Mouse (Mus musculus): ENCODE results near the gene Isy1. TPM values are rescaled to one million over a fixed set of nuclear protein-coding genes. Genes with fewer than 3 reads are reported as not detected.

Gene Isy1
- polyA plus RNA-seq, 1 experiment, result 44.4 TPM

GRCm38 (mm10) chr6:87811675-87812338 lies 26.8 kb downstream of the Isy1 start, which contains the start of gene Rab43:
TSS of gene Rab43 (minus strand) at chr6:87812164.
- Histone ChIP-seq H3ac (ENCODE audit: control insufficient read depth, insufficient read length, low read depth) (peak within 1 kb of the TSS; percentile 91), H3K79me3 (ENCODE audit: low read depth) (peaks cover 4% of the 10 kb centered on the region), H3K4me3 (ENCODE audit: insufficient read depth, poor library complexity, severe bottlenecking) (peak within 1 kb of the TSS; percentile 50), H3K36me3 (ENCODE audit: control insufficient read depth, insufficient read depth) (peaks cover 32% of the 10 kb centered on the region), H3K79me2 (ENCODE audit: control insufficient read depth, insufficient read depth) (peaks cover 22% of the 10 kb centered on the region), H3K27me3 (ENCODE audit: control insufficient read depth, insufficient read depth, insufficient read length) (no peaks in the 10 kb centered on the region)
- peak; percentile 36 for TF ChIP-seq MAX (IDR thresholded peaks at IDR 0.05)
- no peak for TF ChIP-seq CTCF (IDR thresholded peaks at IDR 0.05; ENCODE audit: control insufficient read depth, insufficient read depth, insufficient read length)
- TF ChIP-seq USF1 (IDR thresholded peaks at IDR 0.05; ENCODE audit: low read depth), result no peak
- no peak for TF ChIP-seq CEBPB (IDR thresholded peaks at IDR 0.05; ENCODE audit: low read depth)
- no peak for TF ChIP-seq FOSL1 (IDR thresholded peaks at IDR 0.05; ENCODE audit: insufficient read depth, low read length, poor library complexity, severe bottlenecking)
- no peak for TF ChIP-seq MYOG (IDR thresholded peaks at IDR 0.05; ENCODE audit: control insufficient read depth, extremely low read depth, insufficient read length)

DNA sequence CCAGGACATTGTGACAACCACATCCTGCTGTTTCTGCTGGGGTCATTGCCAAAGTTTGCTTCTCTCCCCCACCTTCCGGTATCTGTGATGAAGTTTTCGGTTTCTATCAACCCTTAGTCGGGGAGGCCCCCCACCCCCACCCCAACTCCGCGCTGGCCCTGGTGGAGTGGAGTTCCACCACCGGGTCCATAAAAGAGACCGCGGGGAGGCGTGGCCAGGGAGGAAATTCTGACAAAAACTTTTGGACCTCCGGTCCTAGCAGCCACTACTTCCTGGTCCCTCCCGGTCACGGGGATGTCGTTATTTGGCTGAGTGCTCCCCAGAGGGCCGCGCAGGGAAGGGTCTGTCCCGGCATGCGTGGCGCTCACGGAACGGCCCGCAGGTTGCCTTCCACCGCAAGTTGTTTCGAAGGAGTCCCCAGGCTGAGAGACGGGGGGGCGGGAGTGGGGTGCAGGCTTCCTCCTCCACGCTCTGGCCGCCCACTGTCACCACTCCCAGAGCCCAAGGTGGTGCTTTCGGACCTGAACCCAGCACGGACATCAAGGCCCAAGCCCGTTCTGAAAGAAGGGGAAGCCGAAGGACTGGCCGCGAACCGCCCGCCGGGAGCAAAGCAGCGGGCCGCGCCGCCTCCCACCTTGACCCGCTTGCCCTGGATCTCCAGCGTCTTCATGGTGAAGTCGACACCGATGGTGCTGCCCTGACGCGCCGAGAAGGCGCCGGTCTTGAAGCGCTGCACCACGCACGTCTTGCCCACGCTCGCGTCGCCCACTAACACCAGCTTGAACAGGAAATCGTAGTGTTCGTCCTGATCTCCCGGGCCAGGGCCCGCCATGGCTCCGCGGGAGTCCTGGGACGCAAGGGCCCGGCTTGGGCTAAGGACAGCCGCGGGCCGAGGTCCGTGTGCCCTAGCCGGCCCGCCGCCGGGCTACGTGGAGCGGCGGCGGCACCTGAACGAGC lies 27.6 kb downstream of the Isy1 start:
- Histone ChIP-seq H3K4me3 (ENCODE audit: insufficient read depth, poor library complexity, severe bottlenecking) (peak overlapping the region; percentile 50), H3K79me3 (ENCODE audit: low read depth) (peaks cover 4% of the 10 kb centered on the region), H3ac (ENCODE audit: control insufficient read depth, insufficient read length, low read depth) (peak overlapping the region; percentile 91), H3K36me3 (ENCODE audit: control insufficient read depth, insufficient read depth) (peaks cover 25% of the 10 kb centered on the region), H3K27me3 (ENCODE audit: control insufficient read depth, insufficient read depth, insufficient read length) (no peaks in the 10 kb centered on the region), H3K79me2 (ENCODE audit: control insufficient read depth, insufficient read depth) (peaks cover 22% of the 10 kb centered on the region)
- TF ChIP-seq MYOD1 (IDR thresholded peaks at IDR 0.05; ENCODE audit: control insufficient read depth, insufficient read length, low read depth) (no peak), CEBPB (IDR thresholded peaks at IDR 0.05; ENCODE audit: low read depth) (no peak)

DNA sequence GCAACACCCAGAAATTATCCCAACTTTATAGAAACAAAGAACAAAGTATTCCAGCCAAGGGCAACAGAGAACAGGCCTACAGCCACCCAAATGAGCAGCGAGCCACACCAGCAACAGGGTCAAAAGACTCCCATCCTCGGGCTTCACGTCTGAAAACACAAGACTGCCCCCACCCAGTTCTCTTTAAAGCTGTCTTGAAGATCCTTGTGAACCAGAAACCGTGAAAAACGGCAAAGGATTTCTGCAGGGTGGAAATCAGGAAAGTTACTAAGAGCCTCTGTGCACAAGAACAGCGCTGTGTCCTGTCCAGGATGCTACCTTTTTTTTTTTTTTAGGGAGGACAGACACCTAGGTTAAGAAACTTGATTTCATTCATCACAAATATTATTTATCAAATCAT lies 28.3 kb downstream of the Isy1 start:
- Histone ChIP-seq H3K36me3 (ENCODE audit: control insufficient read depth, insufficient read depth) (peaks cover 19% of the 10 kb centered on the region), H3K4me3 (ENCODE audit: insufficient read depth, poor library complexity, severe bottlenecking) (no peak overlapping the region), H3K79me2 (ENCODE audit: control insufficient read depth, insufficient read depth) (peaks cover 22% of the 10 kb centered on the region), H3K79me3 (ENCODE audit: low read depth) (peaks cover 4% of the 10 kb centered on the region), H3ac (ENCODE audit: control insufficient read depth, insufficient read length, low read depth) (no peak overlapping the region), H3K27me3 (ENCODE audit: control insufficient read depth, insufficient read depth, insufficient read length) (no peaks in the 10 kb centered on the region)
- TF ChIP-seq USF1 (IDR thresholded peaks at IDR 0.05; ENCODE audit: low read depth) (no peak), MYOG (IDR thresholded peaks at IDR 0.05; ENCODE audit: control insufficient read depth, extremely low read depth, insufficient read length) (no peak), MYOD1 (IDR thresholded peaks at IDR 0.05; ENCODE audit: control insufficient read depth, insufficient read length, low read depth) (no peak), CEBPB (IDR thresholded peaks at IDR 0.05; ENCODE audit: low read depth) (no peak), CTCF (IDR thresholded peaks at IDR 0.05; ENCODE audit: control insufficient read depth, insufficient read depth, insufficient read length) (no peak), MAX (IDR thresholded peaks at IDR 0.05) (no peak), FOSL1 (IDR thresholded peaks at IDR 0.05; ENCODE audit: insufficient read depth, low read length, poor library complexity, severe bottlenecking) (no peak)

DNA sequence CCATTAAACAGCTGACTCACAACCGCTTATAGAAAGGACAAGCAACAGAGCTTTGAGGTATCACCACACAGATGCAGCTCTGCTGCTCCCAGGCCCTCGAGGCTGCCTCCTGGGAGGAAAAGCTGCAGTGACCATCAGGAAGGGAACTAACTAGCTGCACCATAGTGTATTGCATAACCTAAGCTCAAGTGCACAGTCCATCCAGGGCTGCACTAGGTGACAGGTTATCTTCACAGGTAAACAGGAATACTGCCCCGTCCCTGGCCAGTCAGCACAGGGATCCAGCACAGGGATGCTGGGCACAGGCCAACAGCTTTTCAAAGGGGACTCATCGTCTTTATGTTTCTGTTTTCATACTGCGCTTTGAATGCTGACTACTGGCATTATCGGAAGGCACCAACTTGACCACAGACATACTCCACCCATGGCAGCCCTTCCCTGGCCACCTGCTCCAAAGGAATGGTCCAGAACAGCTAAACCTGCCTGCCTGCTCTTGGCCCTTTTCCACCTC lies 28.9 kb downstream of the Isy1 start:
- no peak overlapping the region for H3ac ChIP-seq (ENCODE audit: control insufficient read depth, insufficient read length, low read depth)
- H3K27me3 ChIP-seq (ENCODE audit: control insufficient read depth, insufficient read depth, insufficient read length), result no peaks in the 10 kb centered on the region
- no peak for TF ChIP-seq FOSL1 (IDR thresholded peaks at IDR 0.05; ENCODE audit: insufficient read depth, low read length, poor library complexity, severe bottlenecking)
- TF ChIP-seq CEBPB (IDR thresholded peaks at IDR 0.05; ENCODE audit: low read depth), result no peak
- TF ChIP-seq CTCF (IDR thresholded peaks at IDR 0.05; ENCODE audit: control insufficient read depth, insufficient read depth, insufficient read length), result no peak
- no peak for TF ChIP-seq MAX (IDR thresholded peaks at IDR 0.05)
- TF ChIP-seq USF1 (IDR thresholded peaks at IDR 0.05; ENCODE audit: low read depth), result no peak
- no peak for TF ChIP-seq MYOG (IDR thresholded peaks at IDR 0.05; ENCODE audit: control insufficient read depth, extremely low read depth, insufficient read length)
- TF ChIP-seq MYOD1 (IDR thresholded peaks at IDR 0.05; ENCODE audit: control insufficient read depth, insufficient read length, low read depth), result no peak
- H3K79me3 ChIP-seq (ENCODE audit: low read depth), result peaks cover 4% of the 10 kb centered on the region
- H3K4me3 ChIP-seq (ENCODE audit: insufficient read depth, poor library complexity, severe bottlenecking), result no peak overlapping the region
- peaks cover 22% of the 10 kb centered on the region for H3K79me2 ChIP-seq (ENCODE audit: control insufficient read depth, insufficient read depth)
- peaks cover 13% of the 10 kb centered on the region for H3K36me3 ChIP-seq (ENCODE audit: control insufficient read depth, insufficient read depth)

DNA sequence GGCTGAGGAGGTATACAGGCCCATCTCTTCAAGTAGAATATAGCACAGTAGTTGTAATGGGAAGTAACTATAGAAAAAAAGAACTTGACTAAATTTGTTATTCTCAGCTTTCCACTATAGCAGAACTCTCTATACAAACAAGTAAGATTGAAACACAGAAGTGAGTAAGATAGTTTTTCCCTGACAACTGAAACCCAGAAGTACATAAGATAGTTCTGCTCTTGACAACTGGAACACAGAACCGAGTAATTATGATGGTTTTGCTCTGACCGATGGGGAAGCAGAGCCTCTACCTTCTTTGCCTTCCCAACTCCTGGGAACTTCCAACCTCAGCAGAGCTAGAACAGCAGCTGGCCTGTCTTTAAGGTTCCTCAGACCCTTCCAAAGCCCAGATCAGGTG lies 29.5 kb downstream of the Isy1 start:
- Histone ChIP-seq H3K4me3 (ENCODE audit: insufficient read depth, poor library complexity, severe bottlenecking) (no peak overlapping the region), H3K27me3 (ENCODE audit: control insufficient read depth, insufficient read depth, insufficient read length) (no peaks in the 10 kb centered on the region), H3K79me3 (ENCODE audit: low read depth) (peaks cover 4% of the 10 kb centered on the region), H3K36me3 (ENCODE audit: control insufficient read depth, insufficient read depth) (peaks cover 11% of the 10 kb centered on the region), H3K79me2 (ENCODE audit: control insufficient read depth, insufficient read depth) (peaks cover 22% of the 10 kb centered on the region), H3ac (ENCODE audit: control insufficient read depth, insufficient read length, low read depth) (no peak overlapping the region)
- TF ChIP-seq MYOG (IDR thresholded peaks at IDR 0.05; ENCODE audit: control insufficient read depth, extremely low read depth, insufficient read length) (no peak), MYOD1 (IDR thresholded peaks at IDR 0.05; ENCODE audit: control insufficient read depth, insufficient read length, low read depth) (no peak), FOSL1 (IDR thresholded peaks at IDR 0.05; ENCODE audit: insufficient read depth, low read length, poor library complexity, severe bottlenecking) (no peak), MAX (IDR thresholded peaks at IDR 0.05) (no peak), USF1 (IDR thresholded peaks at IDR 0.05; ENCODE audit: low read depth) (no peak), CEBPB (IDR thresholded peaks at IDR 0.05; ENCODE audit: low read depth) (no peak), CTCF (IDR thresholded peaks at IDR 0.05; ENCODE audit: control insufficient read depth, insufficient read depth, insufficient read length) (no peak)
